Mouse (Mus musculus) lung, embryonic 14.5 days (tissue): ENCODE results near the gene Yod1. TPM values are rescaled to one million over a fixed set of nuclear protein-coding genes. Genes with fewer than 3 reads are reported as not detected.

Experiments used
- ATAC-seq: fragments of 200-750 bp; cut with Nextera tagmentation; 2 replicates; pipeline ENCODE4 v1.8.0; 2017; ENCODE audit warnings: mild to moderate bottlenecking, moderate TSS enrichment, moderate library complexity; ENCODE audit not compliant: insufficient read depth
- DNase-seq: peaks from one replicate; pipeline ENCODE4 v3.0.0-alpha.2; 2015
- H3K27ac ChIP-seq: fragments of 300-500 bp; sonication (generic); 2 replicates; pipeline ENCODE4 v1.5.1; 2014; ENCODE audit warnings: low read depth, mild to moderate bottlenecking, moderate library complexity
- H3K27me3 ChIP-seq: fragments of 300-500 bp; sonication (generic); 2 replicates; pipeline ENCODE4 v1.6.1; 2014; ENCODE audit warnings: low read length, control low read depth; ENCODE audit not compliant: insufficient read depth
- H3K36me3 ChIP-seq: fragments of 300-500 bp; sonication (generic); 2 replicates; pipeline ENCODE4 v1.6.1; 2014; ENCODE audit warnings: control low read depth; ENCODE audit not compliant: insufficient read depth
- H3K4me1 ChIP-seq: fragments of 300-500 bp; sonication (generic); 2 replicates; pipeline ENCODE4 v1.6.1; 2014; ENCODE audit warnings: antibody characterized with exemption, control low read depth; ENCODE audit not compliant: insufficient read depth
- H3K4me2 ChIP-seq: fragments of 300-500 bp; sonication (generic); 2 replicates; pipeline ENCODE4 v1.6.1; 2014; ENCODE audit warnings: mild to moderate bottlenecking
- H3K4me3 ChIP-seq: fragments of 300-500 bp; sonication (generic); 2 replicates; pipeline ENCODE4 v1.5.1; 2014; ENCODE audit warnings: low read depth, low read length
- H3K9ac ChIP-seq: fragments of 300-500 bp; sonication (generic); 2 replicates; pipeline ENCODE4 v1.6.1; 2014
- H3K9me3 ChIP-seq: fragments of 300-500 bp; sonication (generic); 2 replicates; pipeline ENCODE4 v1.6.1; 2016; ENCODE audit warnings: low read depth, low read length, control low read depth
- CTCF ChIP-seq: IDR thresholded peaks from 2 replicates; pipeline ENCODE4 v1.5.1; 2016; ENCODE audit warnings: antibody characterized with exemption, low read depth
- WGBS: fragments of 180-500 bp; shearing (Covaris S2); extraction: QIAGEN DNeasy Blood & Tissue Kit; methylation state at CpG from one replicate; pipeline ENCODE4 v1.1.7; 2014; 5-methylcytosine and 5-hydroxymethylcytosine counted together
- polyA plus RNA-seq: library from polyadenylated mRNA; unstranded; fragments of >200 nt; fragmentation: Nextera tagmentation; extraction: Ambion mirVana; gene quantifications from 2 replicates; pipeline ENCODE4 v1.2.1, GENCODE M21; 2014

Gene Yod1
- polyA plus RNA-seq, 1 experiment from 2014 or later = 11.7 TPM

GRCm38 (mm10) chr1:130732706-130733658 is 15.9 kb downstream of the Yod1 start:
- peak overlapping the region; percentile 11; the same call in 1 of the 2 replicates for H3K4me3 ChIP-seq
- peak overlapping the region; percentile 75 for H3K27ac ChIP-seq
- ATAC-seq = peak; percentile 2; the same call in 1 of the 2 replicates
- 71% methylated on average over 13 of the region's 13 CpGs for WGBS
- H3K9ac ChIP-seq = no peak overlapping the region
- H3K36me3 ChIP-seq = no peaks in the 10 kb centered on the region
- TF ChIP-seq CTCF = no peak
- DNase-seq = no peak
- no peaks in the 10 kb centered on the region for H3K9me3 ChIP-seq
- H3K4me2 ChIP-seq = peak overlapping the region; percentile 57
- peaks cover 18% of the 10 kb centered on the region for H3K4me1 ChIP-seq
- H3K27me3 ChIP-seq = no peaks in the 10 kb centered on the region

GRCm38 (mm10) chr1:130733671-130734070 is 16.5 kb downstream of the Yod1 start:
- H3K36me3 ChIP-seq = no peaks in the 10 kb centered on the region
- DNase-seq = peak; percentile 44
- no peak overlapping the region for H3K9ac ChIP-seq
- WGBS = 62% methylated on average over 4 of the region's 4 CpGs
- 0 out of 2 replicates have a peak overlapping the region, but pooled peaks have one; percentile 6 for H3K4me3 ChIP-seq
- peak; percentile 32; the same call in 1 of the 2 replicates for ATAC-seq
- H3K27ac ChIP-seq = peak overlapping the region; percentile 75
- H3K4me1 ChIP-seq = peaks cover 18% of the 10 kb centered on the region
- no peaks in the 10 kb centered on the region for H3K9me3 ChIP-seq
- no peak for TF ChIP-seq CTCF
- peak overlapping the region; percentile 57 for H3K4me2 ChIP-seq
- no peaks in the 10 kb centered on the region for H3K27me3 ChIP-seq

GRCm38 (mm10) chr1:130734452-130734851 is 17.3 kb downstream of the Yod1 start:
- no peaks in the 10 kb centered on the region for H3K27me3 ChIP-seq
- H3K9me3 ChIP-seq = no peaks in the 10 kb centered on the region
- peak; percentile 65 for DNase-seq
- no peak for ATAC-seq
- peak overlapping the region; percentile 75 for H3K27ac ChIP-seq
- H3K4me1 ChIP-seq = peaks cover 18% of the 10 kb centered on the region
- H3K4me3 ChIP-seq = no peak overlapping the region
- H3K4me2 ChIP-seq = peak overlapping the region; percentile 57
- WGBS = 38% methylated on average over 5 of the region's 5 CpGs
- TF ChIP-seq CTCF = no peak
- no peak overlapping the region for H3K9ac ChIP-seq
- no peaks in the 10 kb centered on the region for H3K36me3 ChIP-seq

- no peak for TF ChIP-seq CTCF
- no peak overlapping the region for H3K4me3 ChIP-seq
- 40% methylated on average over 8 of the region's 8 CpGs for WGBS
These were observed 17.7 kb downstream of the Yod1 start for GRCm38 (mm10) chr1:130734852-130735251.

DNA sequence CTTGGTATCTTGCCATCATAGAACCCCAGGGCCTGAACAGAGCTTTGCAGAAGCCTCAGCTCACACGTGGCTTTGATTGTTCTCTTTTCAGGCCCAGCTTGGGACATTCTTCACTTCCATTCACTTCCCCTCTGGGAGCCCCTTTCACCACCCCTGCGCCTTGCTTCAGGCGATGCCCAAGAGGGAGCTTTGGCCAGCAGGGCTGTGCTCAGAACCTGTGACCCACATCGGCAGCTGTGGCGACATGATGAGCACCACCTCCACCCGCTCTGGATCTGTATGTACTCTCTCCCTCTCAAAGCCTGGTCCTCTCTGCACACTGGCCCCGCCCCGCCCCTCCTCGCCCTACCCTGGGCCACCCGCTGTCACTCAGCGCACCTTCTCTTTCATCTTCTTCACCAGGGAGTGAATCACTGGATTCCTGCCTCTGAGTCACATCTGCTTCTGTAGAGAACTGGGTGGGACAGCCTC is 20.3 kb downstream of the Yod1 start:
- DNase-seq (no peak), ATAC-seq (no peak)
- Histone ChIP-seq H3K4me2 (no peak overlapping the region), H3K27me3 (no peaks in the 10 kb centered on the region), H3K4me1 (peaks cover 3% of the 10 kb centered on the region), H3K9ac (no peak overlapping the region), H3K27ac (no peak overlapping the region), H3K4me3 (no peak overlapping the region), H3K36me3 (no peaks in the 10 kb centered on the region), H3K9me3 (no peaks in the 10 kb centered on the region)
- WGBS = 33% methylated on average over 11 of the region's 11 CpGs
- no peak for TF ChIP-seq CTCF

More at GRCm38 (mm10) chr1:130734852-130735251, 17.7 kb downstream of the Yod1 start:
- Histone ChIP-seq H3K9me3 (no peaks in the 10 kb centered on the region), H3K4me2 (peak overlapping the region; percentile 57; the same call in 1 of the 2 replicates), H3K36me3 (no peaks in the 10 kb centered on the region), H3K27ac (peak overlapping the region; percentile 75), H3K27me3 (no peaks in the 10 kb centered on the region), H3K9ac (no peak overlapping the region), H3K4me1 (peaks cover 18% of the 10 kb centered on the region)
- ATAC-seq (no peak), DNase-seq (peak; percentile 55)

- no peak overlapping the region for H3K27ac ChIP-seq
- no peaks in the 10 kb centered on the region for H3K9me3 ChIP-seq
- no peak overlapping the region for H3K4me3 ChIP-seq
- H3K27me3 ChIP-seq = no peaks in the 10 kb centered on the region
- peaks cover 3% of the 10 kb centered on the region for H3K4me1 ChIP-seq
- no peak for DNase-seq
- no peak for TF ChIP-seq CTCF
- no peak for ATAC-seq
- H3K4me2 ChIP-seq = no peak overlapping the region
- H3K9ac ChIP-seq = no peak overlapping the region
- WGBS = 89% methylated on average over 7 of the region's 7 CpGs
- H3K36me3 ChIP-seq = no peaks in the 10 kb centered on the region
These were observed 20.8 kb downstream of the Yod1 start for GRCm38 (mm10) chr1:130737916-130738315.

DNA sequence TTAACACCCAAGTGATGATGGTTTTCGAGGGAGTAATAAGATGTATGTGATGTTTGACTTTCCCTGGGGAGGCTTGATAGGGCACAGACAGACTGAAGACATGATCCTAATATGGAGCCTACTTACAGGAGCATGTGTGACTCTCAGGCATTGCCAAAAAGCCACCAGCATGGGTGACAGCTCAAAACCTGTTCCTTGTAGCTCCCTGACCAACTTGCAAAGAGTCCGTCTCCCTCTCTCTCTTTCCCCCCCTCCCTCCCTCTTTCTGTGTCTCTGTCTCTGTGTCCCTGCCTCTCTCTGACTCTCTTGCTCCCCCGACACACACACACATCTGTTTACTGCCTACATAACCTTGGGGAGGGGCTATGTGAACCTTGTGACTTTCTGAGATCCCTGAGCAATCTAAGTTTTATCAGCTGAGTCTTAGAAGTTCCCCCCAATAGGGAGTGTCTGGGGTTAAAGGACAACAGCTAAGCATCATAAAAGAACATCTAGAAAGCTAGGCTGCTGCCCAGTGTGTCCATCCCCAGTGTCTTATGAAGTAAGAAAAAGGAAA is 21.5 kb downstream of the Yod1 start:
- no peak overlapping the region for H3K4me3 ChIP-seq
- H3K4me2 ChIP-seq = no peak overlapping the region
- H3K9ac ChIP-seq = no peak overlapping the region
- H3K9me3 ChIP-seq = no peaks in the 10 kb centered on the region
- TF ChIP-seq CTCF = no peak
- peaks cover 3% of the 10 kb centered on the region for H3K4me1 ChIP-seq
- H3K27ac ChIP-seq = no peak overlapping the region
- ATAC-seq (no peak), DNase-seq (no peak)
- 58% methylated on average over 3 of the region's 3 CpGs for WGBS
- no peaks in the 10 kb centered on the region for H3K27me3 ChIP-seq
- H3K36me3 ChIP-seq = no peaks in the 10 kb centered on the region
